Mouse (Mus musculus) layer of hippocampus, postnatal 10 days (tissue): ENCODE results near the gene Upk3bl. TPM values are rescaled to one million over a fixed set of nuclear protein-coding genes. Genes with fewer than 3 reads are reported as not detected.

ENCODE experiments used
- DNase-seq, 2 experiments: peaks; one replicate each; pipeline ENCODE4 v3.0.0; 2021; ENCODE audit warnings: low spot score in 2 of 2
- long read RNA-seq: library from polyadenylated mRNA; stranded (forward); transcript quantifications from one replicate; pipeline ENCODE4 v2.0.0, GENCODE M21; 2023
- total RNA-seq, 2 experiments: library from RNA; stranded (reverse); gene quantifications; 2 replicates each; pipeline ENCODE4 v1.2.3; 2021

The Upk3bl gene
- total RNA-seq = not detected
- long read RNA-seq = 0 reads

DNA sequence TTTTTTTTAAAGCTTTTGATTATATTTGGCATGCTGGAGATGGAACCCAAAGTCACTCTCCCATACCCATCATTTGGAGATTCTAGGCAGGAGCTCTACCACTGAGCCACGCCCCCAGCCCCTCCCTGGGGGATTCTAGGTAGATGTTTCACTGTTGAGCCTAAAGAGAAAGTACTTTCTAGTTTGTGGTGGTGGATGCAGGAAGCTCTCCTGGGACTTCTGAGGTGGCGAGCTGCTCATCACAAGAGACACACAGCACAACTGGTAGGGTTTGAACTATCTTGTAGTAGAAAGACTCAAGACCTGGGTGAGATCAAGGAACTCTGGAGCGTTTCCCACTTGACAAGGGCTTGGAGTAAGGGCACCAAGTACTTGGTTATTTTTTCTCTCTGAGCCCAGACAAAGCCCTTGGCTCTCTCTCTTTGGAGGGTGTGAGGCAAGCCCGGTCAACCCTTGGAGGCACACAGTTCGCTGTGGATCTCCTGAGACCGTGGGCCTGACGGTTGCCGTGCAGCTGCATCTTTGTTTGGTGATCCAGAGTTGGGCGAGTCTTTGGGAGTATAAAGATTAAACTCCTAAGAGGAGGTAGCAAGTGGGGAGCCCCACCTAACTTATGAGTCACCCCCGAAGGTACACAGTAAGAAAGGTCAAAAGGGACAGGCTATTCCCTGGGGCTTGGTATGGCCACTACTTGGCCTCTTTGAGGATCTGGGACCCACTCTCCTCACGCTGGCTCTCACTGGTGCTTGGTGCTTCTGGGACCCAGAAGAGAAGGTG is at the start of gene Upk3bl:
Gene Upk3bl (plus strand): TSS at position 192 of the 777 bp plus-strand sequence.
- no peak for DNase-seq

DNA sequence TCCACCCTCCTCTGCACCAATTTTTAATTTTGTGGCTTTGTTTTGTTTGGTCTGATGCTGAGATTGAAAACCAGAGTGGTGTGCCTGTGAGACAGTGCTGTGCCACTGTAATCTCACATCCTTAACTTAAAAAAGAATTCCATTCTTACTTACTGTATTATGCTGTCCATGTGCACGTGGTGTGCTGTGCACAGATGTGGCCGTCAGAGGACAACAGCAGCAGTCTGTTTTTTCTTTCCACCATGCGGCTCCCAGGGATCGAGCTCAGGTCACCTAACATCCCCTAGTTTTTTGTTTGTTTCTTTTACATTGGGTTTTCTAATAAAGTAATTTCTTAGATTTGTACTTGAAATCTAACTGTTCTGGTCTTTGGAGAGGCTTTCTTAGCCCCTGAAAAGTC is 49.8 kb upstream of the Upk3bl start:
- DNase-seq = no peak

DNA sequence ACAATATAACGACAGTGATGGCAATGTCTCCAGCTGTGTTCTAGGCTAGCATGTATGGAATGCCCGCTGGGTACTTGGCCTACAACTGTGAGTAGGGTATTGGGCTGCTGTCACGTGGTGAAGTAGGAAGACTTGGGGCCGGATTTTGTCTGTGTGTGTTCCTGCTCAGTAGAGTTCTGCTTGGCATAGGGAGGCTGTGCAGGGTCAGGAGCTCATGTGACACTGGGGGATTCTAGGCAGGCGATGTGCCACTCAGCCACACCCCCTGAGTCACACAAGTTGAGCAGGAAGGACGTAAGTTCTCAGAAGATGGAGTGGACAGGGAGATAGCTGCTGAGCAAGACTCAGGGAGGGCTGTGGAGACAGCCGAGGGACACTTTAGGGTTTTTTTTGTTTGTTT is 46.5 kb upstream of the Upk3bl start:
- DNase-seq = no peak

DNA sequence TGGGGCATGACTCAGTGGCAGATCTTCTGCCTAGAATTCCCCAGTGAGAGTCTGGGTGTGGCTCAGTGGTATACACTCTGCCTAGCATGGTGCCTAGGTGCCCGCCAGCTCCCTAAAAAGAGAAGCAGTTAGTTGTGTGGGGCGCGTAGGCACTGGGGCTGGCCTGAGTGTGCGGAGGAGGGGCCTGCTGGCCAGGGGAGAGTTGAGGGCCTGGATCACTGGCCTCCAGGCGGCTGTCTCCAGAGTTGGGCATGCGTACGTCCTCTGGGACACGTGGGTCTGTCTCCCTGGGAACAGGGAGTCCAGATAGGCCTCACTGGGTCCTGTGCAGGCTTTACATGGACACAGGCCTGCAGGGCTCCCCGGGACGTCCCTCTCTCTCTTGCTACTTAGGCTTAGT is 39.4 kb upstream of the Upk3bl start:
- no peak for DNase-seq

DNA sequence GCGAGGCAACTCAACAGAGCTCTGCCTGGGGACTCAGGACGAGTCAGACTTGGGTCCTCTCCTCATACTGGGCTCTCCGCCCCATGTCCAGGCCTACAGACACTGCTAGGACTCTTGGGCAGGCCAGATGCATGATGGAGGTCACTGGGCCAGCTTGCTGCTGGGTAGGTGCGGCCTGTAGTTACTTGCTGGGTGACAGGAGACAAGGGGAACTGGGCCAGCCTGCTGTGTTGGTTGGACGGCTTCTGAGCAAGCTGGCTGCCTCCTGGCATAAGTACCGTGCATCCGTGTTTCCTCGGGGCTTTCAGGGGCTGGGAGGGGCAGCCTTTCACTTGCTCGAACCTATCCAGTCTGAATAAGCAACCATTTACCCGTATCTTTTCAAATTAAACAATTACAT is 38.7 kb upstream of the Upk3bl start:
- no peak for DNase-seq

DNA sequence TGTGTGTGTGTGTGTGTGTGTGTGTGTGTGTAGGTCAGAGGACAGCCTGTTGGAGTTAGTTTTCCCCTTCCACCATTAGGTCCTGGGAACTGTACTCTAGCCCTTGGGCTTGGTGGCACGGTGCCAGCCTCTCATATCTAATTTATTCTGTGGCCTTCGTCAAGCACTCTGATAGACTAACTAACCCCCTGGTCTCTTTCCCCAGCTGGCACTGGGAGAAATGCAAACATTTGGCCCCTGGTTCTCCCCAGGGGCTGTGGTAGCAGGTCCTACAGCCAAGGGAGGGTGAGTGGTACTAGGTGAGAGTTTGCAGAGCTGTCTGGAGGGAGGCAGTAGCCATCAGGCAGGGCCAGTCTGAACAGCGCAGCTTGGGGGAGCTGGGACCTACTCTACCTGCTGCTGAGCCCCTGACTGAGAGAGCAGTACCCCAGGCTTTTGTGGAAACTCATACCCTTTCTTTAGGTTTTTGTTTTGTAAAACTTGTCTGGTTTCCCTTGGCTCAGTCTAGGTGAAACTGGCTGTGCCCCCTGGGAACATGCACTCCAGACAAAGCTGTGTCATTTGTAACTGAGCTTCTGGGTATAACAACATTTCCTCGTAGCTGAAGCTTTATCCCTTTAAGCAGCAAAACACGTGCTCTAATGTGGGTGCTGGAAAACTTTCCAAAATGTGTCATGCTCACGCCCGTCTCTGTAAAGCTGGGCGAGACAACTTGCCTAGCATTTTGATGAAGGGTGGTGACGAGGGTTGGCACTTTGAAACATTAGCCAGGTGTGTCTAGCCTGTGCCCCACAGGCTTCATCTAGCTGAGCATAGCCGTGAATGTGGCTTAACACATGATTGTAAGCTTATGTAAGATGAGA is 38.0 kb upstream of the Upk3bl start:
- DNase-seq = peak in 1 of 2 experiments; percentile 35

DNA sequence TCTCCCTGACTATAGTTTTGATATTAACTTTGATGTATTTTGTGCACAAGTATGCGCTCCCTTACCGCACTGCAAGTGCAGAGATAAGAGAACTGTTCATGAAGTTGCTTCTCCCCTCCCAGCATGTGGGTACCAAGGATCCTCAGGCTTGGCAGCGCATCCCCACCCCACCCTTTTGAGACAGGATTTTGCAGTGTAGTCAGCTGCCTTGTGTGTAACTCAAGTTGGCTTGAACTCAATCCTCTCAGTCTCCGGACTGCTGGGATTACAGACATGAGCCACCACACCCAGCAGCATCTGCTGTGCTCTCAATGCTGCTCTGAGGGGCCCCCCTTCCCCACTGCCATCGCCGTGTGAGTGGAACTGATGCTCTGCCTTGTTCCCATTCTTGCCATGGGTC is 37.0 kb upstream of the Upk3bl start:
- DNase-seq = no peak

DNA sequence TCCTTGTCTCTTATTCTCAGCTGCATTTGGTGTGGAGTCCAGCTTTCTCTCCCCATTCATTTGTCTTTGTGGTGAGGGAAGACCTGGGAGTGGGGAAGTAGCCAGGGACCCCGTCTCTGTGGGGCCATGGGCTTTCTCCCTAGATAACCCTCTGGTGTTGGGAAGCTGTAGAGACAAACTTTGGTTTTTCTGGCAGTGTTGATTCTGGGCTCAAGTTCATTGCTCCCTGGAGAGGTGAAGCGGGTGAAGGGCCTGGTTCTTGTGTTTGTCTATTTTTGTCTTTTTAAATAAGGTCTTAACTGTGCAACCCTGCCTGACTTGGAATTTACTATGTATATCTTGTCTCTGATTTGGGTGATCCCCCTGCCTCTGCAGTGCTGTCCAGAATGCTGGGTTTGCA is 35.6 kb upstream of the Upk3bl start:
- no peak for DNase-seq

DNA sequence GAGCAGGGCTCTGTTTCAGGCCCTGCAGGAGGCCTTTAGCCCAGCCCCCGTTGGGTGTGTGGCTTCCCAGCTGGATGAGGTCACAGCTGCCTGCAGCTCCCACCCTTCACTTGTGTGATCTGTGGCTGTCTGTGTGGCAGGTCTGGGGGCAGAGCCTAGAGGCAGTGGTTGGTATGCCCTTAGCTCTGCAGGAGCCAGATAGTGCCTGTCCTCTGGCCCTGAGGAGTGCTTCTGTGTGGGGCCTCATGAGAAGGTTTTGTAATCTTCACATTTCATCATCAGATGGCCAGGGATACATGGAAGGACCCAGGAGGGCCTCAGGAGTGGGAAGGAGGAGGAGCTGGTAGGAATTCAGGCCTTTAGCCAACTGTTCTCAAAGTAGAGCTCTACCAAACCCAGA is 34.4 kb upstream of the Upk3bl start:
- DNase-seq = no peak

DNA sequence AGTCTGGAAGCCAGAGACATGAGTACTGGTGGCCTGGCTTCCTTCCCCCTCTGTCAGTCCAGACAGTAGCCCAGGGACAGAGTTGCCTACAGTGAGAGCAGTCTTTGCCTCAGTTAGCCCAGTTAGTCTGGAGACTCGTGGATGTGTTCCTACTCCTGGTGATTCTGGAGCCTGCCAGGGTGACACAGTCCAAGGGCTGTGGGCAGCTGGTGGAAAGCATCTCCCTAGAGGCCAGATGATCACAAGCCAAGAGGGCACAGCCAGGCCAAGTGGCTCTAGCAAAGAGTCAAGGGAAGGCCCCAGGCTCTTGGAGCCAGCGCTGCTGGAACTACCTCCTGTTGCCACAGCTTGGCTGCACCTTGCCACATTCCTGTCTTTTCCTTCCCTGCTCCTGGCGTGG is 28.6 kb upstream of the Upk3bl start:
- DNase-seq = peak in 1 of 2 experiments; percentile 41

DNA sequence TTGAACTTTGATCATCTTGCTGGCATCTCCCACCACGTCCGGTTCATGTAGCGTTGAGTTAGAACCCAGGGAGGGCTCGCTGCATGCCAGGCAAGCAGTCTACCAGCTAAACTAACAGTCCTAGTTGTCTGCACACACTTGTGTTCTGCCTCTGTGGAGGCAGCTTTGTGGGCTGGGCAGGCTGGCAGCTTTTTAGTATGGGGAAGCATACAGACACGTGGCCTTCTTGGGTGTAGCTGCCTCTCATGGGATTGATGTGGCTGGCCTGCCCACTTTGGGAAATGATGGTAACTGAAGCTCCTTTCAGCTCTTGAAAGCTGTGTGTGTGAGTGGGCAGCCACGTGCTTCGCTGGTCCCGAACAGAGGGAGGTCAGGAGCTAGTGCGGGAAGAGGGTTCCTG is 27.4 kb upstream of the Upk3bl start:
- DNase-seq = no peak

DNA sequence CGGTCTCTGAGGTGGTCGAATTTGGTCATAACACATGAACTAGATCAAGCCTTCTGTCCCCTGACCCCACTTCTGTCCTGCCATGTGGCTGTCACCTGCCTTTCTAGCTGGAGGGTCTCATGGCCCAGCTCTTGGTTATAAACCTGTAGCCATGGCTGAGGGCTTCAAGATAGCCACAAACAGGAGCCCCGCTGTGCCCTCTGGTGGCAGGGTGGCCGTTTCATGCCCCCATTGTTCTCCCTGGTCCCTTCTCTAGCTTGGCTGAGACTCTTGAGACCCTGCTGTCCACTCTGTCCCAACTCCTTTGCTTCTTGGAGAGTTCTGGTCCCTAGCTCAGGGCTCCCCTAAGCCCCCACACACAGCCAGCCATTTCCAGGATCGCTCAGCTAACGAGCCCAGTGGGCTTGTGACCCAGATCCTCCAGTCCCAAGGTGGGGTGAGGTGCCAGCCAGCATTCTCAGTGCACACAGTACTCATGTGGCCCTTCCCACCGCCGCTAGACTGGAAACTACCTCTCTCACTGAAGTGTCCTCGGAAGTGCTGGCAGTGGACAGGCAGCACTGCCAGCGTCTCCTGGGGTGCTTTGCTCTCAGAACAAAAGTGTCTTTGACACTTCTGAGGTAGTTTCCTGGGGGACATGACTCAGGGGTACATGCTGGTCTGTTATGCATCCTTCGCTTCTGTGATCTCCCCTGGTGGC is 26.5 kb upstream of the Upk3bl start:
- DNase-seq = no peak

DNA sequence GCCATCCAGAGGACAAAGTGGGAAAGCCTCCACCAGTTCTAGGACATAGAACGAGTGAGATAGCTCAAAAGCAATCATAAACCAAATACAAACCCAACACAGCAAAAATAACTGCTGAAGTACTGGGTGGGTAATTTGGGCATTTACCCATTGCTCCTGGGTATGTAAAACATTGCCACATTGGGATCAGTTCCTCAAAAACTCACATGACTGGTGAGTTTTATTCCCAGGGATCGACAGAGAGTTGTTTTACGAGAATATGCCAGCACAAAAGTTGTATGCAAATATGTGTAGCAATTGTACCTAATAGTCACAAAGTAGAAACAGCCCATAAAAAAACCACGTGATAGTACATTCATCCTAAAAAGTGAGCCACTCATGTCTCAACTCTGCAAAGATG is 19.4 kb upstream of the Upk3bl start:
- DNase-seq = no peak

DNA sequence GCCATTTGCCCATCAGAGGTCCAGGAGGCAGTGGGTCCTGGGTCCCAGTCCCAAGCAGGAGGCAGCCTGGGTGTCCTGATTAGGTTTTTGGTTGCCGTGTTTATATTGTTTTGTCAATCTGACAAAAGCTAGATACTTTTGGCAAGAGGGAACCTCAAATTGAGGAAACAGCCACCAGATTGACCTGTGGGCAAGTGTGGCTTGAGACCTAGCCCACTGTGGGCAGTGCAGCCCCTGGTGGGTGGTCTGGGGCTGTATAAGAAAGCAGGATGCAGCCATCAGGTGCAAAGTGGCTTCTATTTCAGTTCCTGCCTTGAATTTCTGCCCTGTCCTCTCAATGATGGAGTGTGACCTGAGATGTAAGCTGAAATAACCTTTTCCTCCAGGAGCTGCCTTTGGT is 19.0 kb upstream of the Upk3bl start:
- DNase-seq = no peak

DNA sequence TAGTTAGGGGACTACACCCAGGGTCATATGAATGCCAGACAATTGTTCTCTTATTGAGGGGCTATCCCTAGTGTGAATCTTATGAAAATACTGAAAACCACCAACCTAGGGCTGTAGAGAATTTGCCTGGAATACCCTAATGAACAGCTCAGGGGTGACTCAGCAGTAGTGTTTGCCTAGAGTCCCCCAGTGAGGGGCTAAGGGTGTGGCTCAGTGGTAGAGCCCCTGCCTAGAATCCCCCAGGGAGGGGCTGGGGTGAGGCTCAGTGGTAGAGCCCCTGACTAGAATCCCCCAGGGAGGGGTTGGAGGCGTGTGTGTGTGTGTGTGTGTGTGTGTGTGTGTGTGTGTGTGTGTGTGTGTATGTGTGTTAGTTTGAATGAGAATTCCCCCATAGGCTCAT is 17.6 kb upstream of the Upk3bl start:
- DNase-seq = no peak

DNA sequence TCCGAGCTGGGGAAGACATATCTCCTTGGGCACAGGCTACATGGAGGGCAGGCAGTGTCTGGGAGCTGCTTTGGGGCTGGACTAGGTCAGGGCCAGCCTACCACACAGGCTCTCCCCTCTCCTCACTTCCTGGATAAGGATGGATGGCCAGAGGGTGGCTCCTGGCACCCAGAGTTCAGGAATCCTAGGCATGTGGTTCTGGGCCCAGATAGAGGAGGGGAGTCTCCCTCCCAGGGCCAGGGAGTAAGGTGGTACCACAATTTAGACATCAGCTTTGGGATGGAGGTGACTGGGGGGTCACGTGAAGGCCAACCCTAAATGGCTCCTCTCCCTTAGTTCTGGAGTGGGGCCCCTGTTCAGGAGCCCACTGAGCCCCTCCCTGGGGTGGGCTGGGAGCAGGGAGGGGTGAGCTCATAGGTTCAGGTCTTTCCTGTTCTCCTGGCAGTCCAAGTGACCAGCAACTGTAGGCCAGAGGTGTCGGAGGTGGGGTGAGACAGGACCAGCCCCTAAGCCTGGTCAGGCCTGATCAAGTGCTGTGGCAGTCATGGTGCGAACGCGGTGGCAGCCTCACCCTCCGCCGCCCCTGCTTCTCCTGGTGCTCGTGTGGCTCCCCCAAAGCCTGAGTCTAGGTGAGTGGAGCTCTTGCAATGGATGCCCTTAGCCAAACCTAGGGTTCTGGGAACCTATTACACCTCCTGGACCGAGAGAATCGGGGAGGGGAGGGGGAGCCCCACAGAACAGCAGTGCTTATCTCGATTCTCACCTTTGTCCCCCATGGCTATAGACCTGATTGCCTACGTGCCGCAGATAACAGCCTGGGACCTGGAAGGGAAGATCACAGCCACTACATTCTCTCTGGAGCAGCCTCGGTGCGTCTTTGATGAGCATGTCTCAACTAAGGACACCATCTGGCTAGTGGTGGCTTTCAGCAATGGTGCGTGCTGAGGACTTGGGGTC is 15.8 kb upstream of the Upk3bl start, which contains the start of gene Upk3b:
Gene Upk3b (plus strand): TSS at position 239 of the 957 bp plus-strand sequence.
- DNase-seq = no peak

DNA sequence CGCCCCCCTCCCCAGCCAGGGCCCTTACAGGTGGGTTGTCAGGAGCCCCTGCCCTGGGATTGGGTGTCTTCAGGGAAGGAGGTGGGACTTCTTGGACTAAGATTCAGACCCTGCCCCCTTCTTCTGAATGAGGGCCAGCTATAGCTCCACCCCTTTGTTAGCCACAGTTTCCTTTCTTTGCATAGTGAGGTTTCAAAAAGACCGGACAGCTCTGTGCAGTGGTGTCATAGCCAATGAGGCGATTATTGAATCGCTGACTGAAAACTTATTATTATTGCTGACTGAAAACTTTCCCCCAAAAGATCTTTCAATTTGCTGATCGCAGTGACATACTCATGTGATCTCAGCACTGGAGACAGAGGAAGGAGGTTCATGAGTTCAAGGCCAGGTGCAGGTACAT is 14.1 kb upstream of the Upk3bl start:
- no peak for DNase-seq

DNA sequence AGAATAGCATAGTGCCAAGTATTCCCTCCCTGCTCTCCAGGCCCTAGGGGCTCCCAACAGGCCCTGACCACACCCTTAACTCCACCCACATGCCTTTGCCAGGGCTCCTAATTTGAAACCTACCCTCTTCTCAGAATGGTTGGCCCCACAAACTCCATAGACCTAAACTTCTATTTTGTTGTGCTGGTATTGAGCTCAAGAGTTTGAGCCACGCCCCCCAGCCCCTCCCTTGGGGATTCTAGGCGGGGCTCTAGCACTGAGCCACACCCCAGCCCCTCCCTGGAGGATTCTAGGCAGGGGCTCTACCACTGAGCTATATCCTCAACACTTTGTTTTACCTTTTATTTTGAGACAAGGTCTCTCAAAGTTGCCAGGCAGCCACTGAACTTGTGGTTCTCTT is 13.0 kb upstream of the Upk3bl start:
- DNase-seq = no peak

DNA sequence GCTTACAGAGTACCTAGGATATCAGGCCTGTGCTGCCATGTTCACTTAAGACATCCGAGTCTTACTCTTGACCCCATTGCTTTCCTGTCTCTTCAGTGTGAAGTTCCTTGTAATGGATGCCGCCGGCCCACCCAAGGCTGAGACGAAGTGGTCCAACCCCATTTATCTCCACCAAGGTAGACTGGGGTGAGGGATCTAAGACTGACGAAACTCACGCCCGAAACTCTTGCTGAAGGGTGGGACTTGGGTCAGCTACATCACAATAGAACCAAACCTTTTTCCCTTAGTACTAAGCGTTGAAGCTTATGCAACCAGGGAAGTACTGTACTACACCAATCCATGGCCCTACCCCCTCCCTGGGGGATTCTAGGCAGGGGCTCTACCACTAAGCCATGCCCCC is 12.6 kb upstream of the Upk3bl start:
- DNase-seq = no peak

DNA sequence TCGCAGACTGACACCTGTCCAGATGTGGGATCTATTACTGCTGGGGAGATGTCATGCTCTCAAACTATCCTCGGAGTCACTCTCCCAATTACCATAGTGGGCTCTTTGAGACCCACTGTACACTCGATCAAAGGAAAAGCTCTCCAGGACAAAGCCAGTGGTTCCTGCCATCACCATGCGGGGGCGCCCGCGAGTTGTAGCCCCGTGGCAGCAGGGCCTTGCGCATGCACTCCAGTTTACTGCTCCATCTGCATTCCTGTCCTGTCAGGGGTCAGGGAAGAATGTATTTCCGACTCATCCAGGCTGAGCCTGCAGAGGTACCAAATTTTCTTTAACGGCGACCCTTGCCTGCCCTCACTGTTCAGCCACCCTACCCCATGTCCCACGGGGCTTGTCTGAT is 9.4 kb upstream of the Upk3bl start:
- DNase-seq = peak in 1 of 2 experiments; percentile 41

DNA sequence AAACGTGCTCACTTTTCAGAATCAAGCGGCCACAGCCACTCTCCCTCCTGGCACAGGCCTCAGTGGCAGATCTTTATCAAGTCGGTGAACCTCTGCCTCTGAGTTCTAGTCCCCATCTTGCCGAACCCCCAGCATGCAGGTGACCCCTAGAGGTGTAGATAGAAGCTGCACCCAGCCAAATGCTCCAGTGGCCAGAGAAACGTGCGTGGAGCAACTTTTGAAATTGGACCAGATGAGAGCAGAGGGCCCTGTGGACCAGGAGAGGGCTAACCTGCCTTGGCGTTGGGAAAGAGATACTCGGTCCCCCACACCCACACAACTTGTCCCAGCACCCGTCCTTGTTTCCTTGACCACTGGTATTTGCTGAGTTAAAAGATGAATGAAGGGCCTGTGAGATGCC is 8.9 kb upstream of the Upk3bl start:
- DNase-seq = peak in 1 of 2 experiments; percentile 29
